Mouse (Mus musculus): ENCODE results near the gene Dlk1.

The Dlk1 gene

DNA sequence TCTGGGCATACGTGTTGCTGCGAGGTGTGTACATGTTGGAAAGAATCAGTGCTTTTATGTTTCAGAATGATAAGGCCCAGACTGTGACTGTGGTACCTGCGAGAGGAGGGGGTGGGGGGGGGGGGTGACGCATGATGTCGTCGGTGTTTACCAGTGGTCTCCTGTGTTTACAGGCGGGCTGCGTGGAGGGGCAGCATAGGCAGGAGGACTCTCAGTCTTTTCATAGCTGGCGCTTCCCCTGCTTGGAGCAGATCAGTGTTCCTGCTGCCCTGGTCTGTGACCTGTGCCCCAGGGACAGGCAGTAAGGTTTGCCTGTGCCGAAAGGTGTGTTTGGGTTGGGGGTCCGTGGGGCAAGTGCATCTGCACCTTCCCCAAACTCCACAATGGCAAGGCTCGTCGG is at the start of gene Dlk1:
Gene Dlk1 (plus strand): TSS at position 232 of the 400 bp plus-strand sequence.
- DNase-seq = no peak

DNA sequence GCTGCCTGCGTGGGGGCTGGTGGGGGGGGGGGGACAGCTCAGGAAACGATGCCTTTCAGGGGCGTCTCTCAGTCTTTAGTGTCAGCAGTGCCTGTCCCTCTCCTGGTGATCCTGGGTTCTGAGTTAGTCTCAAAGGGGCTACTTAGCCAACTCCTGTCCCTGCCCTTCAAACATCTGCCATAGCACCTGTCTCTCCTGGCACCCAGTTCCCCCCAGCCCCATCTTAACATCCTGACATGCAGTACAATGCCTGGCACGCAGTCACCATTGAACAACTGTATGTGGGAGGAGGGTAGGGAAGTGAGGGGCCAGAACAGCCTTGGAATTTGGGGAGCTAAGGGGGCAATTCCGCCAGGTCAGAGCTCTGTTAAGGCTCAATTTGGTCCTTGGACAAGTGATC is 49.7 kb upstream of the Dlk1 start:
- DNase-seq = no peak

DNA sequence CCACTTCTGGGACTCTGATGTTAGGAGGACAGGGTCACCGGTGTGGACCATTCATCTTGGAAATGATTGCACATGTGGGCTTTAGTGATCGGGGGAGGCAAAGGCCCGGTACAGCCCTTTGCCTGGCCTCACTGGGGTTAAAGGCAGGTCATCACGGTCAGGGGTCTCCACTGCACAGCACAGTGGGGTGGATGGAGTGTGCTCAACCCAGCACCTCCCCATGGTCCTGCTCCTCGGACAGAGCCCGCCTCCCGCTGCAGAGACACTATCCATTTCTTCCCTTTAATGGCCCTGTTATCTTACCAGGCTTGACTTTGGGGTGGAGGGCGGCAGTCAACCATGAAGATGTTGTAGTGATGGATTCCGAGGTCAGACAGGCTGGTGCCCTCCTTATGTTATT is 48.9 kb upstream of the Dlk1 start:
- DNase-seq = no peak

DNA sequence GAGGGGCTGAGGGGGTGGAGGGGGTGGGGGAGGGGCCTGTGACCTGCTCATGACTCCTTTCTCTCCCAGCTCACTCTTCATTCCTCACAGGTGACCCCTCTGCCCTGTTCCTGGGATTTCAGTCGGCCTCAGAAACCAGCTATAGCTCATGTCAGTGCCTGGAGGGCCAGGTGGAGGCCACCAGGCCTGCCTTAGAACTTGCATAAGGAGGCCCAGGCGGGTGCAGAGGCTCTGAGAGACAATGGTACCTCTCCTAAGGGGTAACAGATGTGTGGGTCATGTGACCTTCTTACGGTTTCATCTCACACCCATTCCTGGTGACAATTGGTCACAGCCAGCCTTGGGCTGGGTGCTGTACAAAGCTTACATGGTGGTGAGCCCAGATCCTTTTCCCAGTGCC is 46.6 kb upstream of the Dlk1 start:
- no peak for DNase-seq

DNA sequence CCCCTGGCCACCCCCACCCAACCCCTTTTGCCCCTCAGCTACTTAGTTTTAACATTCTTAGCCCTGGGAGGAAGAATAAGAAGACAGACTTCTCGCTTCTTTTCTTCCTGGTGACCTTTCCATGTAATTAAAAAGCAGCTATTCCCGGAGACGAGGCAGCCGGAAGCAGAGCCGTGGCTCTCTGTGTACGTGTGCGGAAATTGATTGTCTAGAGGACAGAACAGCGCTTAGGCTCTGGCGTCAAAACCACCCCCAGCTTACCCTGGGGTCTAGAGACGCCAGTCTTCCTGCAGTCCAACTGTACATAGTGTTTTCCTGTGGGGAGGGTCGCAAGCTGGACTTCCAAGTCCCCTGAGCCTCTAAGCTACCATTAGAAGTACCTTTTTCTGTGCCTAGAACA is 41.9 kb upstream of the Dlk1 start:
- no peak for DNase-seq

DNA sequence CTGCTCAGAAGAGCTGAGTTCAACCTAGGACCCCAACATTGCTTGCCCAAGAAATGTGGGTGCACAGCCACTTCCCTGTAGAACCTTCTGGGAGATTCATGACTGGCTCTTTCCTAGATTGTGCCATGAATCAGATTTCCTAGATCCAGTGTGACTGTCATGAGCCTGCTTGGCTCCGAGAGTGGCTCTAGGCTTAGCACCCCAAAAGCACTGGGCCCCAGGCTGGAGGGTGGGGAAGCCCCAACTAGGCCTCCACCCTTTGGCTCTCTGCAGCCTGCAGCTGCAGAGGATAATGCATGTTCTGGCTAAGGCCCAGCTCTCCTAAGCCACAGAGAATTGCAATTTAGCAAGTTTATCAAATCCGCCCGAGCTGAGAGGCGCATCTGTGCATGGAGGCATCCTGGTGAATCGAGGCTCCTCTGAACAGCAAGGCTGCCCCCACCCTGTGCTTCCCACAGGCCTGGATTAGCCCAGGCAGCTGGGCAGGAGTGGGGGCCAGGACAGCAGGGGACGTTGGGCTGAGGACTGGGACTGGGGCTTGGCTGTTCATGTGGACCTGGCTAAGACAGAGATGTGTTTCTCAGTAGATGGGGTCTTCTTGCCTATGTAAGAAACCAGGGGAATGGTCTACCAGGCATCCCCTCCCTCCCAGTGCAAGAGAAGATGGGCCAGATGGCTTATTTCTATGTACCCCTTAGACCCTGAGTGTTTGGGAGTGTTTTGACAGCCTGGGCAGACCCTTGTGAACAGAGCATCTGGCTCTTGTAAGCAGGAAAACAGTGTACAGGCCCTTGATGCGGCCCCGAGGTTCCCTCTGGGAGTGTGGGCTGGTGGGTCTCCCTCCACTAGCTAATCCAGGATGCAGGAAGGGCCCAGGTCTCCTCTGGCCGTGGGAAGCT is 41.2 kb upstream of the Dlk1 start:
- DNase-seq = no peak

DNA sequence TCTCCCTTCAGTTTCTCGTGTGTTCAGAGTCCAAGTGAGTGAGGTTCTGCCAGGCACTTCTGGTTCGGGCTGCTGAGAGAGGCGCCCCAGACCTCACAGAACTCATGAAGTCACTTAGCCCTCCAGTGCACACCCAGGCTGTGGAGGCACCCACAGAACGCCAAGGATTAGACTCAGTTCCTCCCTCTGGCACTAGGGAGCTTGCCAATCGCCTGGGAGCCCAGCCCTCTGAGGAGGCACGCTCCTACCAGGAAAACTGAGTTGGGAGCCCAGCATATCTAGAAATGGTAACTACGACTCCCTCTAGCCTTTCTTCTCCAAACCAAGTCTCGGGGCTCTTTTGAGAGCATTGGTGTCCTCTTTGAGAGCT is 40.6 kb upstream of the Dlk1 start:
- no peak for DNase-seq

DNA sequence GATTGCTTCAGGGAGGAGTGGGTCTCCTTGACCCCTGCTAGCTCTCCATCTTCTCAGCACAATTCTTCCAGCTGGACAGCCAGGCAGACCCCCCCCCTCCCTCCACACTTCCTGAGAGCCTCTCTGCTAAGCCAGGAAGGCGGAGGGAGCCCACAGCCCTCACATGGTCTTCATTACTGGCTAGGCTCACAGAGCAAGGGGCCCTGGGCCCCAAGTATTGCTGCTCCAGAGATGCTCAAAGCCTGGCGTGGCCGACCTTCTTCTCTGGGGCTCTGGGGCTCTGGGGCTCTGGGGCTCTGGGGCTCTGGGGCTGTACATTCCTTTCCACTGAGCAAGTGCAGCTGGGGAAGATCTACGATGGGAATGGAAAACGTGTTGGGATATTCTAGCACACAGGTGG is 39.9 kb upstream of the Dlk1 start:
- DNase-seq = no peak

DNA sequence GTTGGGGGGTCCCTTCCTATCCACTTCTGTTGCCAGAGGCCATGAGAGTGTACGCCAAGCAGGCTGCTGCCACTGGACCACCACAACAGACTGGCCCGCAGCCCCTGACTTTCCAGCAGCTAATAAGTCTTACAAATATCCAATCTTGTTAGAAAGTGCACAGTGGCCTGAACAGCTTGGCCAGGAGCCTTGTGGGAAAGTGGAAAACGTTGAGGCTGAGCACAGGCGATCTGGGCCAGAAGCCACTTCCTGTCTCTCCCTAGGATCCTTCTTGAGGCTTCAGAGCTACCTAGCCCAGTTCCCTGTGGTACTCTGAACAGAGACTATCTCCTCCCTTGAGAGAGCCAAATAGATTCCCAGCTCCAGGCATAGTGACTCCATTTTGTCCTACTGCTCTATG is 39.3 kb upstream of the Dlk1 start:
- no peak for DNase-seq

DNA sequence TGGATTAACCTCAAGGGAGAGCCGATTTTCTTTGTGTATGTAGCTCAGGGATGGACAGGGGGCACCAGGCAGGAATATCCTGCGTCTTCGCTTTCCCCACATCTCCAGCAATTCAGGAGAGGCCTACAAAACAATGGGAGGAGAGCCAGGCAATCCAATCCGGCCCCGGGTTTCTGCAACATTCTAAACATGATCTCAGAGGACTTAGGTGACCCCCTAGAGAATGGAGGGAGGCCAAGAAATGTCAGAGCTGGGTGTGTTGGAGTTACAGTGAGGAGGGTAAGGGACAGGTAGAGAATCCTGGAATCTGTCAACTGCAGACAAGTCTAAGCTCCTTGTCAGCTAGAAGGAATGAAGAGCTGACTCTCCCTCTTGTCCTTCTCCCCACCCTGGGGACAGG is 35.9 kb upstream of the Dlk1 start:
- DNase-seq = no peak

DNA sequence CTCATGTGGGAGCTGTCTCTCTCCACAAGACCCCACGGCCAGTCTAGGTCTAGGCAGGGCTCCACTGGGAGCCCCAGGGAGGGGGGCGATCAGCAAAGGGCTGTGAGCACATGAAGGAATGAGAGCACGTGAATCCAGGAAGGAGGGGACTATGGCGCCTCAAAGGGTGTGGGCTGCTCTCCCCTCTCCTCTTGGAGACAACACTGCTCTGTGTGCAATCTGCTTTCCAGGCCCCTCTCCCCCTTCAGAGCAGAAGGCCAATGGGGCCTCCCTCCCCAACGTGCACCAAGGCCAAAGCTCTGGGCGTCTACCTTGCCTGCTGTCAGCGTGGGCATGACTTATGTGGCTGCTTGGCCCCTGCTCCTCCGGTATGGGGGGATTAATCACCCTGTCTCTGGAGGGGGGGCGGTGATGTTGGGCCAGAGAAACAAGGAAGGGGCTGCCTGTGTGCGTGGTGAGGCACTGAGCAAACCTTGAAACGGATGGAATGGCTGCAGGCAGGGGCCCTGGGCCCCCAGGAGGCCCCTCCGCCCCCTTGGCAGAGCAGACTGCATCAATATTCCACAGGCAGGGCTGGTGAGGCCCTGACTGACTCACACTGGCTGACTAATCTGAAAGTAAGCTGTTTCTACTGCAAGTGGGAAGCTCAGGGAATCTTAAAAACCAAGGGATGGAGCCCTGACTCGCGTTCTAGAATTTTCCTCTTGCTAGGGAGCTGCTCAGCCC is 35.0 kb upstream of the Dlk1 start:
- no peak for DNase-seq

DNA sequence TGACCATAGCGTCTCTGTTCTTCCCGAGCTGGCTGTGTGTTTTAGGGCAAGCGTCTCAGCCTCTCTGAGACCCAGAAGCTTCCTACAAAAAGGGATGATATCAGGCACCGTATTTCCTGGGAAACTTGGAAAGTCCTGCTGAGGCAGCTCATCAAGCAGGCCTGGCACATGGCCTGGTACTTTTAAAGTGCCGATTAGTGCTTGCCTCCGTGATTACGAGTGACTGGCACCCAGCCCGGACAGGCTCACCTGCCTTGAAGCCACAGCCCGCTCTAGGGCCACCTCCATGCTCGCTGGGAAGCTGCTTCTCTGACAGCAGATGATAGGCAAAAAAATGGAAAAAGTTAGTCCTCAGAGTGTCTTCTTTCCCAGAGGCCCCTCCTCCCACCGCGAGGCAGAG is 32.6 kb upstream of the Dlk1 start:
- no peak for DNase-seq

DNA sequence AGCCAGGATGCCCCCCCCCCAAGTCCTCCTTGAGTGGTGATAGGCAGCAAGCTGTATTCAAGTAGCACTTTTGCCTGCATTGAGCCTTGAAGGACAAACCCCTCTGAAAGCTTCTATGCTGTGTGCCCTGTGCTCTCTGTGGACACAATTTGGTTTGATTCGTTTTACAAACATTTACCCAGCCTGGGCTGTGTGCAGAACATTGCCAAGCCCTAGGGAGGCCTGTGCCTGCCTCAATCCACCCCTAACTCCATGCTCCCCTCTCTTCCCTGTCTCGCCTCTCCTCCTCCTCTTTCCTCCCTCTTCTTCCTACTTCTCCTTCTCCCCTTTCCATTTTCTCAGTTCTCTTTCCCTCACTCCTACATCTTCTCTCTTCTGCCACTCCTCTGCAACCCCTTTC is 29.5 kb upstream of the Dlk1 start:
- no peak for DNase-seq

DNA sequence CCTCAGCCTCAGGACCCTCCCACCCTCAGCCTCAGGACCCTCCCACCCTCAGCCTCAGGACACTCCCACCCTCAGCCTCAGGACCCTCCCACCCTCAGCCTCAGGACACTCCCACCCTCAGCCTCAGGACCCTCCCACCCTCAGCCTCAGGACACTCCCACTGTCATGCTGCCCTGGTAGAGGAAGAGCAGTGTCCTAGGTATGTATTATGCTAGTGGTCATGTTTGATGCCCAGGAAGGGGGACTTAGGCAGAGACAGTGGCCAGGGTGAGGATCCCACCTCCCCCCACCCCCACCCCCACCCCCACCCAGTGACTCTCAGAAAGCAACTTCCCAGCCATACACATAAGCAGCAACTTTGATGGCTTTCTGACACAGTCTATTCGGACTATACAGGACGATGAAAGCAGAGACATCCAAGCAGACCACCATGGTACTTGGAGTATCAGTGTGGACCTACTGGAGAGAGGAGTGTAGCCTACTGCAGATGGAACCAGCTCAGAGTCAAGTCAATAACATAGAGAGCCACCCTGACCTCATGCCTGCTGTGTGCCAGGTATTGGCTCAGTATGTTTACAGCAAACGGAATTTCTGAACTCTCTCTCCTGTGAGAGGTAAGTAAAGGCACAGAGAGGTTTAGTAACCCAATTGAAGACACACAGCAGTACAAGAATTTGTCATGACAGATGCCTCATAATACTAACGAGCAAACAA is 28.8 kb upstream of the Dlk1 start:
- no peak for DNase-seq

DNA sequence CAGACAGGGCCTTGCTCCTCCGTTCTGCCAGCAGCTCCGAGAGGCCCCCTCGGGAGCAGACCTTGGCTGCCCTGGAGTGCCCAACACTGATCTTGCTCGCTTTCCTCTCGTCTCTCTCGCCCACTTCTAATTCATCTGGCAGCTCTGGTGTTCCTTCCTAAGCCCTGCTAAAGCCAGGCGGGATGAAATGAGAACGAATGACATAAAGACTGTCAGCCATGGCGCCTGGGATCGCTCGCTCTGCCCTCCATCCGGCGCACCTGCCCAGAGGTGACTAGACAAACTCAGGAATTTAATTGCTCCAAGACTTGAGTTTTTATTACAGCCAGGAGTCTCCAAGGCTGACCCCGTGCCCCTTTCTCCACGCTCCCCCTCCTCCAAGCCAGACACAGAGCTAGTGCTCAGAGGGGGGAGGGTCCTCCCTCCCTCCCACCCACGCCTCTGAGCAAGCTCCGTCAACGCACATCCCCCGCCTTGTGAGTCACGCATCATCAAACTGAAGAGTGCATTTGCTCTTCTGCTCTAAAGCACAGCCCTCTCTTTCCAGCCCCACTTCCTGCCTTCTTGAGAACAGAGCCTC is 27.8 kb upstream of the Dlk1 start:
- no peak for DNase-seq

DNA sequence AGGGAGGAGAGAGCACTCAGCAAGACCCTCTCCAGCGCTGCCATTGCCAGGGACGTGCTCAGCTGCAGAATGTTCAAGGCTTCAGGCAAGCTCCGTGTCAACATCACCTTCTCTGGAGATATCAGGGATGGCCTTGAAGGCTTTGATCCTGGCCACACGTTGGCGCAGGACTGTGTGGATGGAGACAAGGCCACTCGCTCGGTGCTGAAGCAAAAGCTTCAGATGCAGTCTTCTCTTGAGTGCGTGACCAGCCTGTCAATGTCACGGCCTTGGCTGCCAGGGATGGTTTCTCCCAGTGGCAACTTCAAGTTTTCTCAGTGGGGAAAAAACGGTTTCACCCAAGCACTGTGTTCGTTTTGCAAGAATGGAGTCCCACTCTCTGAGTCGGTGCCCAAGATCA is 26.6 kb upstream of the Dlk1 start:
- DNase-seq = no peak

DNA sequence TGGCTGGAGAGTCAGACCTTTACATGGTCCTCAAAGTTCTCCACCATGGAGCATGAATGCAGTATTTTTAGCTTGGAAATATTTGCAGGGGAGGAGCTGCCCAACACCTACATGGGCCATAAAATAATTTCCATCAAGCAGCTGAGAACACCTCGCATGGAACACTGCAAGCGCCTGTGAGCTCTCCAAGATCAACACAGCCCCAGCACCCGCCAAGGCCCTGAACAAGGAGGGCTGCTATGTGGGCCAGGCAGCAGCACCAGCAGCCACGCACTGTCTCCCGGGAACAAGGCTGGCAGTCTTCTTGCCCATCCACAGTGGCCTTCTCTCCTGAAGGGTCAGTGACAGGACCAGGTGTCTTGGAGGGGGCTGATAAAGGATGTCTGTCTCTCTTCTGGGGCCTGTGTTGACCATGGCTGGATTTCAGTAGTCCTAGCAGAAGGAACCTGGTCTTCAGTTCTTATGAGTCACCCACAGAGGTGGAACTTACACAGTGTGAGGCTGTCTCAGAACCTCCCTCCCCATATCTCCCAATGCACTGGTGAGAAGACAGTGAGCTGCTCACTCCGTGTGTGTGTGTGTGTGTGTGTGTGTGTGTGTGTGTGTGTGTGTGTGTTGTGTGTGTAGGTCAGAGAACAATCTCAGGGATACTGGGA is 20.0 kb upstream of the Dlk1 start:
- DNase-seq = no peak

DNA sequence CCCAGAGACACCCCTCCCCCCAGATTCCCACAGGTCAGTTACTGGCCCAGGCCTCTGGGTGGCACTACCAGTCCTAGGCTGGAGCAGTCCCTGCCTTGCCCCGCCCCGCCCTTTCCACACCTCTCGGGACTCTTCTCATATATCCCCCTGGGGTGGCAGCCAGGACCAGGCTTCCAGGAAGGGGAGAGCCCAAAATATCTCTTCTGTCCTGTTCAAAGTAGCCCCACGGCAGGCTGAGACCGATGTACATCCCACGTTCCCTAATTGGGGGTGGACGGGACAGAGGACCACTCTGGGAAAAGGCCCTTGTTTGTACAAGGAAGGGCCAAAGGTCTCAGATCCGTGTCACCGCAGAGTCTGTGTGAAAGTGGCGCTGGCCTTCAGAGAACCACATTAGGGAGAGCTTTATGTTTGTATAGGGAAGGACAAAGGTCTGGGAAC is 16.2 kb upstream of the Dlk1 start:
- DNase-seq = peak; percentile 14

DNA sequence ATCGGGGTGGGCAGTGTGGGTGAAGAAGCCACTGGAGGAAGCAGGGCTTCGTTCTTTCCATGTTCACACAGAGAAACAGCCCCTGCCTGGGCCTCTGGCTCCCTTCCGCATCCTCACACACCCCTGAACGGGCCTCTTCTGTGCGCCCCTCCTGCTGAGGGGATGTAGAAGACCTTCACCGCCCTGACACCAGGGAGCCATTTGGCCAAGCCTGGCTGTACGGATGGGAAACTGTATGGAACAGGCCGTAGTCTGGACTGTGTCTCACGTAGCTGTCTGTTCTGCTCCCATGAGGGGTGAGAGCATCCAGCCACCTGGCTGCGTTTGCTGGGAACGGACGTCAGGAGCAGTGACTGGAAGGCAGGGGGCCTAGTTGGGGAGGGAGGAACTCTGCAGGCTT is 15.8 kb upstream of the Dlk1 start:
- no peak for DNase-seq

DNA sequence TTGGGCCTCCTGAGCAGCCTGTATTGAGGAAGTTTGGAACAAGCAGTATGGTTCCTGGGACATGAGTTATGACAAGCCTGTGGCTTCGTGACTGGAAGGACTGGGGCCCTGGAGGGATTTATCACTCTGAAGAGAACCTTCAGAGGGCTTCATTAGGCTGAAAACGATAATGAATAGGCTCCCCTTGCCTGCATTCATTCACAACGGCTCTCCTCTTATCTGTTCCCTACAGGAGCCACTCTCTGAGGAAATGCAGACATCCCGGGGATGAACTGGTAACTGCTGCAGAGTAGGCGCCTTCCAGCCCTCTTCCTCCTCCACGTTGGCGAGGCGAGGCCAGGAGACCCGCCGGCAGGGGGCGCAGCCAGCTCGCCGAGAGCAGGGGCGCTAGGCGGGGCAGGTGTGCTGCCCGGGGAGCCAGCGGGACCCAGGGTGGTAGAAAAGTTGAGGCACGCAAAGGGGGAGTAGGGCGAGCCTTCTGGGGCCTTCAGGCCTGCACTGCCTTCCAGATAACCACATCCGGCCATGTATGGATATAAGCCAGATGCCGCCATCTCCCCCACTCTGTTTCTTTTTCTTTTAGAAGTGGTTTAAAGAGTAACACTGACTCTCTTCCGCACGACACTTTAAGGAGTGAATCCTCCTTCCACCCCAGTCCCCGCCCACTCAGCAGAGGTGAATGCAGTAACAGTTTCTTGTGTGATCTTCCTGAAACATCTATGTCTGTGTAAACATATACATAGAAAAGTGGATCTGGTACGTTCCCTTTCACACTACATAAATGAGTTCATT is 14.9 kb upstream of the Dlk1 start:
- peak; percentile 53 to 76 for DNase-seq

DNA sequence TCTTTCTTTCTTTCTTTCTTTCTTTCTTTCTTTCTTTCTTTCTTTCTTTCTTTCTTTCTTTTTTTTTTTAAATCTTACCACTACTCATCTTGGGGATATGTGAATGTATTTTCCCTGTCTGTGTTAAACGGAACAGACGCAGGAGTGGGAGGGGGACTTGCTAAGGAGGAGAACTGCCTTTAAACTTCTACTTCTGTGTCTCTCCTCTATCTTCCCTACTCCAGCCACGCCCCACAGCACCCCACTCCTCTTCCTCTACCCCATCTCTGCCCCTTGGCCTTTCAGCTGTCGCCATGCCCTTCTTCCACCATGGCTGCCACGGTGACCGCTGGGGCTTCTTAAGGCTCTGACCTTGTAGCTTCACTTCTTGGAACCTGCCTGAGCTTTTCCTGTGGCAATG is 14.2 kb upstream of the Dlk1 start:
- DNase-seq = no peak

DNA sequence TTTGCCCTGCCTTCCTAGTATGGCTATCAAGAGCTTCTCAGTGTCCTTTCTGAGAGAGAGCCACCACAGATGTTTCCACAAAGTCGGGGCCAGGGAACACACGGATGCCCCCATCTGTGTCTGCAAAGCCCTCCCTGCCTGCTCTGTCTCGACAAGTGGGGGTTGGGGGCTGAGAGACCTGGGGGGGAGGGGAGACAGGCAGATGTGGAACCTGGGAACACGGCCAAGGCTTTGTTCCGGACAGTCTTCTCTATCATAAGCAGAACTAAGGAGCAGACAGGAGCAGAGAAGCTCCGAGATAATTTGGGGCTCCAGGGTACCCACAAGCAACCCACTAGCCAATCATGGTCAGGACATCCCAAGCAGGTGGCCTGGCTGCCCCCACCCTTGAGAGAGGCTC is 12.6 kb upstream of the Dlk1 start:
- no peak for DNase-seq

Measured in cerebellum, adult 18-20 months (tissue).